Mouse (Mus musculus) c-Kit-positive CD71-negative TER-119-negative erythroid progenitor cells, embryonic 14.5 days (primary cell): ENCODE results near the gene Patl2.
"Not testable (repeated sequence)": the region's sequence is repeated elsewhere in the genome, so short reads cannot be mapped to it uniquely, and the experiment has no call there.

Experiments
- DNase-seq: peaks from one replicate; pipeline ENCODE4 v3.0.0-alpha.2; 2013; ENCODE audit warnings: low read depth

Gene Patl2

GRCm38 (mm10) chr2:122186106-122186505, at the start of gene Patl2, which contains the start of gene Terb2:
Patl2 (minus strand) TSS chr2:122186189.
Terb2 (plus strand) TSS chr2:122186272.
- no peak for DNase-seq

DNA sequence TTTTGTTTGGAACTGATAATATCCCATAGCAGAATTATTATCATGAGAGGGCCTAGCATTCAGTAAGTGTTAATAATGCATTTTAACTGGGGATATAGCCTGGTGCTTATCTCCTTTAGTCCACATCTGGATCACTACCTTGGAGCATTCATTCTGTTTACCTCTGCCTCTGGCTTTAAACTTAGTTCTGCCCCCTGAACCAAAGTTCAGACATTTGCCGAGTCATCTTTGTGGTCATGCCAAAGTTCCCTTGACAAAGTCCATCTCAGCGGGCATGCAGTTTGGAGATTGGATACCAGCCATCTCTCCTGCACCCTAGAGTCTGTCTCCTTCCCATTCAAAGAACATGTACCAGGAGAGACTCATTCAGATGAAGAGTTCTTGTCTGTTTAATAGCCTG, 49.4 kb upstream of the Patl2 start:
- no peak for DNase-seq

- DNase-seq, result peak; percentile 53
Measured at GRCm38 (mm10) chr2:122234611-122235288, 48.8 kb upstream of the Patl2 start, which contains the start of gene Sord. Sord (plus strand) TSS chr2:122234749.

GRCm38 (mm10) chr2:122233759-122234557, 48.0 kb upstream of the Patl2 start:
- no peak for DNase-seq

GRCm38 (mm10) chr2:122233341-122233740, 47.4 kb upstream of the Patl2 start:
- DNase-seq, result no peak

DNA sequence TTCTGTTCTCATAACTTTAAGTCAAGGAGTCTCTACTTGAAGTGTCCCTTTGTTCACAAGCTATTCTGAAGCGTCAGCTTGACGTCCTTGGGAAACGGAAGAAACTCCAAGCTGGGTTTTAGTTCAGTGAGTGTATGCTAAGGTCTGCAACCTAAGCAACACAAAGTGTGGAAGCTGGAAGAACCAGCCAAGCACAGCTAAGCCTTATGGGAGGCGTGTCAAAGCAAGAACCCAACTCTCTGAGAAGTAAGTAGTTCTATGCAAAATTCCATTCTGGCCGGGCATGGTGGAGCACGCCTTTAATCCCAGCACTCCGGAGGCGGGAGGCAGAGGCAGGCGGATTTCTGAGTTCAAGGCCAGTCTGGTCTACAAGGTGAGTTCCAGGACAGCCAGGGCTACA, 45.6 kb upstream of the Patl2 start:
- DNase-seq, result no peak

DNA sequence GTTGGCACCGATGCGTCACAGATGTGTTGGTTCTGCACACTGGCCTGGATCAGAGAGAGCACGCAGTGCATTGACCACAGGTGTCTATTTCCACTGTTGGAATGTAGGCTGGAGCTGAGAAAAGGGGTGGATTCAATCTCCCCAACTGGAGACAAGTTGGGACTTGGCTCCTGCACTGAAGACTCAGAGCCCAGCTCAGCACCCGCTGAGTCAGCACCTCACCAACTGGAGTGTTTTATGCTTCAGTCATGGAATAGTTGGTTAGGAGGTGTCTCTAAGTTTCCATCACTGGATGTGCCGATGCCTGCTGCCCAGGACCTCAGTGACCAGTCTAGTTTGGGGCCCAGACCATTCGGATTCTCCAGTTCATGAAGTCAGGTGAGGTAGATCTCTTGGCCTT, 44.4 kb upstream of the Patl2 start:
- no peak for DNase-seq

DNA sequence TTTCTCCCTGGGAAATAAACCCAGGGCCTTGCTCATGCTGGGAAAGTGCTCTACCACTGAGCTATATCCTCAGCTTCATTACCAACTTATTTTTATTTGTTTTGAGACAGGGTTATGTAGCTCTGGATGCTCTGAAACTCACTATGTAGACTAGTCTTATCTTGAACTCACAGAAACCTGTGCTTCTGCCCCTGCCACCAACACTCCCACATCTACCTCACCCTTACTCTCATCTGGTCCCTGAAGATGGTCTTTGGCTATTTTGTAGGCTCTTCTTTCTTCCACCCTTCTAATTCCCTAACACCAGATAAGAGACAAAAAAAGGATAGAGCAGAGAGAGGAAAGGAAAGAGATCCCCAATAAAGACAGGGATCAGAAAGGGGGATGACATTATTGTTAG, 37.7 kb upstream of the Patl2 start:
- no peak for DNase-seq

- DNase-seq, result no peak
Measured at GRCm38 (mm10) chr2:122222272-122222671, 36.3 kb upstream of the Patl2 start.

- DNase-seq, result no peak
Measured at GRCm38 (mm10) chr2:122221798-122222197, 35.8 kb upstream of the Patl2 start.

DNA sequence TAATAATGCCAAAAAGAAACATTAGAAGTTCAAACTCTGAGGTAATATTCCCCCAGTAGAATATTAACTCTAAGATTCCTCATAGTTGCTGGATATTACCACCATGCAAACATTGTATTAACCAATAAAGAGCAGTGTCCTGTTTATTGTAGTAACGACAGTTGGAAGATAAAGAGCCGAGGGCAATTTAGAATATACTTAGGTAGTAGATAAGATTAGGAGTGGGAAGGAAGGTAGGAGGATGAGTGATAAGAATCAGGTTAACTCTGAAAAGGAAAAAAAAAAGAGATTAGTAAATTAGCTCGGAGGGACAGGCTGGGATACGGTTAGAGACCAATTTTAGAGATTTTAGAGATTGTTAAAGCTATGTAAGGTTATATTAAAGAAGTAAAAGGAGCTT, 35.4 kb upstream of the Patl2 start:
- no peak for DNase-seq

GRCm38 (mm10) chr2:122218234-122218633, 32.2 kb upstream of the Patl2 start:
- no peak for DNase-seq

DNA sequence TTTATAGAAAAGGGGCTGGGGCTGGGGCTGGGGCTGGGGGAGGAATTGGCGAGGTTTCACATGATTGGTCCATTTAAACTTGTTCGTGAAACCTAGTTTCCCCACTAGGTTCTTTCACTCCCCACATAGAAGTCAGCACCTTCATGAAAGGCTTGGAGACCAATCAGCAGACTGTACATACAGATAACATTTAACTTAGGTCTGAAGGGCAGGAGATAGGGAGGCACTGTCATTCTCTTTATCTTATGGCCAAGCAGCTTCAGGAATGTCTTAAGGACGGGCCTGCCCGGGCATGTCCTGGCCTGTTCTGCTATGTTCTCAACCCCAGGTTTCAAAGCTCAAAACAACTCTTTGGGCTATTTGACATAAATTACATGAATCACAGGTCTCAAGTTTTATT, 31.1 kb upstream of the Patl2 start:
- not testable (repeated sequence) for DNase-seq

GRCm38 (mm10) chr2:122210534-122211228, 24.7 kb upstream of the Patl2 start:
- no peak for DNase-seq

DNA sequence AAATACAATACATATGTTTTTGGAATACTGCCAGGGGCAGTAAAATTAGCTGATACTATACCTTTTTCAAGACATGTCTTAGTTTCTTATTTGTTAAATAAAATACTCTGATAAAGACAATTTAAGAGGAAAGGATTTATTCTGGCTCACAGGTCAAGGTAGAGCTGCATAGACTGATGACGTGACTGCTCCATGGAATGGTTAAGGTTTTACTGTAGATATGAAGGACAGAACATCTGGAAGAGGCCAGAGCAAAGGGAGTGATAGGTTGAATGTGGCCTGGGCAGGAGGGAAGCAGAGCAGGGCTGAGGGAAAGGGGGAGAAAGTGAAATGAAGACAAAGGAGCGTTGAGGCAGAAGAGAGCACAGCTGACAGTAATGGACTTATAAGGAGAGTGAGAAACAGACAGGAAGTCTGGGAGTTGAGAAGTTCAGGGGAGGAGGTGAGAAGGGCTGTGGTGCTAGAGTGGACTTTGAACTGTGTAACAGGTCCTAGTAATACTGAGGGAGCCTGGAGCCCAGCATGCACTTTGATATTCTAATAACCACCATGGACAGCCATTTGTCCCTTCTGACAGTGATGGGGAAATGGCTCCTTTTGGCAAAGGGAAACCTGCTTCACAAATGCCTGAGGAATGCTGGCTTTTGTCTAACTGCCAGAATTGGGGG, 20.6 kb upstream of the Patl2 start:
- no peak for DNase-seq

GRCm38 (mm10) chr2:122201501-122201900, 15.5 kb upstream of the Patl2 start:
- no peak for DNase-seq

DNA sequence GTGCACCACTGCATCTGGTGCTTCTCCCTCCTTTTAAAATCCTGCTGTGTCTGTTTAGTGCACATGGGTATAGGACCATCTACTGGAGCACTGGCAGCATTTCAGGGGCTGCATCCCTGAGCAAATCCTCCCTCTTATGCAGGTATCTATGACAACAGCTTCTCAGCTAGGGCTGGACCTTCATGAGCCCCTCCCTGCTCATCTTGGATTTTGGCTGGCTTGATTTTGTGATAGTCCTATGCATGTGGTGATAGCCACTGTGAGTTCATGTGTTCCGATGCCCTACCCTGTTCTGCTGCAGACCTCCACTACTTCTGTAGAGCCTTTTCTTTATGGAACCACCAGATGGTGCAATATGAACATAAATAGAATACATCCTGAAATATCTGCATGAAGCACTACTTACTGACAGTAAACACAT, 8.5 kb upstream of the Patl2 start:
- peak; percentile 33 for DNase-seq

GRCm38 (mm10) chr2:122191849-122192248, 5.9 kb upstream of the Patl2 start:
- no peak for DNase-seq

- no peak for DNase-seq
Measured at GRCm38 (mm10) chr2:122186751-122187150, 762 bp upstream of the Patl2 start.

- no peak for DNase-seq
Measured at GRCm38 (mm10) chr2:122185086-122185485, 903 bp downstream of the Patl2 start.

- no peak for DNase-seq
Measured at GRCm38 (mm10) chr2:122180051-122180822, 5.8 kb downstream of the Patl2 start.
